In the genomic region with DNA sequence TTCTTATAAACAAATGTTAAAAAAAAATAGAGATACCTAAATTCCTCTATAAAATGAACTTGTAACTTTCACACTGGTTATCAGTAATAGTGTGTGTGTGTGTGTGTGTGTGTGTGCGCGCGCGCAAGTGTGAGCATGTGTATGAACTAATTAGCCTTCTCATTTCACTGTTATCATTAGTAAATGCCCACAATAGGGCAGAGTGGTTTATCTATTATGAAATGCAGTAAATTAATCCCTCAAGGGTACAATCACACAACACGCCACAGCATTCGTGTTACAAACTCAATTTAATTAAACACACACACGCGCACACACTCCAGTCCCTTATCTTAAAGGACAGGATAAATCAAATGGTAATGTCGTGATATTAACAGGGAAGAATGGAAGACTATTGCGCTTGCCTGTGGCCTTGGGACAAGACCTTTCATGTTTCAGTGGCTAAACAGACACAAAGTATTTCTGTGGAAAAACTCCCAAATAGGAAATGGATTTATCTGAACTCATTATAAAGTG, we compare ENCODE assay signal across 23 mouse cellular contexts.
DNase-seq lines count a peak whose midpoint lies in the region; ATAC-seq lines count a peak whose summit lies in the region.
"Had no signal": no experiment of that assay in that cellular context is flagged by ENCODE, and none has a peak within 500 bp of the region (broad histone marks: within the 10 kb centered on the region; RNA-seq: fewer than 3 reads in every experiment).

No protein-coding gene starts in this region.

- H3K9ac ChIP-seq in hindbrain, embryonic 13.5 days = no peak overlapping the region
- H3K9ac ChIP-seq in hindbrain, embryonic 12.5 days = no peak overlapping the region
- H3K9ac ChIP-seq in neural tube, embryonic 14.5 days (replicated peaks; ENCODE audit: low read depth, low read length) = no peak overlapping the region
- H3K9ac ChIP-seq in midbrain, embryonic 14.5 days (replicated peaks; ENCODE audit: low read length) = no peak overlapping the region
- H3K9ac ChIP-seq: embryonic facial prominence, embryonic 12.5 days; embryonic facial prominence, embryonic 15.5 days; forebrain, postnatal 0 days; heart, embryonic 12.5 days; heart, embryonic 15.5 days had no signal

- H3K9me3 ChIP-seq in hindbrain, embryonic 13.5 days = no peaks in the 10 kb centered on the region
- no peaks in the 10 kb centered on the region for H3K9me3 ChIP-seq in hindbrain, embryonic 12.5 days (replicated peaks)
- no peaks in the 10 kb centered on the region for H3K9me3 ChIP-seq in neural tube, embryonic 14.5 days (ENCODE audit: control insufficient read depth, low read length)
- H3K9me3 ChIP-seq in midbrain, embryonic 14.5 days (ENCODE audit: control insufficient read depth, low read length) = no peaks in the 10 kb centered on the region
- H3K9me3 ChIP-seq: embryonic facial prominence, embryonic 12.5 days; embryonic facial prominence, embryonic 15.5 days; heart, embryonic 12.5 days; heart, embryonic 15.5 days had no signal

- peak; percentile 55; the same call in 1 of the 2 replicates for ATAC-seq in hindbrain, embryonic 13.5 days (ENCODE audit: low FRiP score)
- ATAC-seq in hindbrain, embryonic 12.5 days (ENCODE audit: low FRiP score) = no peak
- peak; percentile 36; the same call in 1 of the 2 replicates for ATAC-seq in megakaryocyte progenitor cell, adult 5-6 weeks (replicated peaks; ENCODE audit: poor library complexity)
- ATAC-seq in neural tube, embryonic 14.5 days (ENCODE audit: low read depth) = peak; percentile 55
- no peak for ATAC-seq in midbrain, embryonic 14.5 days (ENCODE audit: low FRiP score, low TSS enrichment)
- ATAC-seq: activated CD4-positive, CD25-positive, alpha-beta regulatory T cell, adult 4 months; forebrain, embryonic 14.5 days; forebrain, postnatal 0 days; hindbrain, embryonic 16.5 days had no signal

- WGBS in hindbrain, embryonic 13.5 days = 56% methylated on average over 10 of the region's 10 CpGs
- WGBS in hindbrain, embryonic 12.5 days = 77% methylated on average over 10 of the region's 10 CpGs
- WGBS in neural tube, embryonic 14.5 days = 42% methylated on average over 10 of the region's 10 CpGs
- WGBS in midbrain, embryonic 14.5 days = 68% methylated on average over 10 of the region's 10 CpGs

- no peaks in the 10 kb centered on the region for H3K27me3 ChIP-seq in hindbrain, embryonic 13.5 days
- H3K27me3 ChIP-seq in hindbrain, embryonic 12.5 days = no peaks in the 10 kb centered on the region
- no peaks in the 10 kb centered on the region for H3K27me3 ChIP-seq in neural tube, embryonic 14.5 days (ENCODE audit: control insufficient read depth, insufficient read depth, low read length)
- no peaks in the 10 kb centered on the region for H3K27me3 ChIP-seq in midbrain, embryonic 14.5 days (ENCODE audit: control insufficient read depth, insufficient read depth, low read length)
- H3K27me3 ChIP-seq: embryonic facial prominence, embryonic 12.5 days; embryonic facial prominence, embryonic 15.5 days; heart, embryonic 12.5 days; heart, embryonic 15.5 days had no signal

- H3K36me3 ChIP-seq in hindbrain, embryonic 13.5 days = no peaks in the 10 kb centered on the region
- no peaks in the 10 kb centered on the region for H3K36me3 ChIP-seq in hindbrain, embryonic 12.5 days
- no peaks in the 10 kb centered on the region for H3K36me3 ChIP-seq in neural tube, embryonic 14.5 days (ENCODE audit: control insufficient read depth, insufficient read depth, low read length)
- H3K36me3 ChIP-seq in midbrain, embryonic 14.5 days (ENCODE audit: control insufficient read depth, insufficient read depth, low read length) = no peaks in the 10 kb centered on the region
- H3K36me3 ChIP-seq: embryonic facial prominence, embryonic 12.5 days; embryonic facial prominence, embryonic 15.5 days; heart, embryonic 12.5 days; heart, embryonic 15.5 days had no signal

- no peak overlapping the region for H3K4me3 ChIP-seq in hindbrain, embryonic 13.5 days
- H3K4me3 ChIP-seq in hindbrain, embryonic 12.5 days = no peak overlapping the region
- no peak overlapping the region for H3K4me3 ChIP-seq in neural tube, embryonic 14.5 days (ENCODE audit: low read depth, low read length)
- no peak overlapping the region for H3K4me3 ChIP-seq in midbrain, embryonic 14.5 days (replicated peaks; ENCODE audit: low read depth, low read length)
- H3K4me3 ChIP-seq: embryonic facial prominence, embryonic 12.5 days; embryonic facial prominence, embryonic 15.5 days; heart, embryonic 12.5 days; heart, embryonic 15.5 days had no signal

- peaks cover 38% of the 10 kb centered on the region for H3K4me1 ChIP-seq in hindbrain, embryonic 13.5 days (replicated peaks)
- peaks cover 7% of the 10 kb centered on the region for H3K4me1 ChIP-seq in hindbrain, embryonic 12.5 days
- no peaks in the 10 kb centered on the region for H3K4me1 ChIP-seq in neural tube, embryonic 14.5 days (ENCODE audit: control insufficient read depth, insufficient read depth, low read length)
- H3K4me1 ChIP-seq in midbrain, embryonic 14.5 days (ENCODE audit: control insufficient read depth, insufficient read depth, low read length) = 0 out of 2 replicates have a peak, but pooled peaks cover 3% of the 10 kb centered on the region
- H3K4me1 ChIP-seq: embryonic facial prominence, embryonic 12.5 days; heart, embryonic 12.5 days; heart, embryonic 15.5 days had no signal

- no peak for DNase-seq in midbrain, embryonic 14.5 days
- DNase-seq in thymus, postnatal 10 days (ENCODE audit: low spot score in 2 of 2) = no peak
- DNase-seq: adrenal gland, adult 8-10 months; adrenal gland, postnatal 25 days; cerebellum, adult 18-20 months; cerebellum, adult 9-10 months; cerebellum, postnatal 14 days; forebrain, postnatal 0 days; gastrocnemius, postnatal 25 days; heart, adult 18-20 months; heart, postnatal 10 days; heart, postnatal 4 days had no signal

- no peak overlapping the region for H3K27ac ChIP-seq in hindbrain, embryonic 13.5 days
- H3K27ac ChIP-seq in hindbrain, embryonic 12.5 days = no peak overlapping the region
- no peak overlapping the region for H3K27ac ChIP-seq in neural tube, embryonic 14.5 days (ENCODE audit: low read depth, low read length)
- no peak overlapping the region for H3K27ac ChIP-seq in midbrain, embryonic 14.5 days (replicated peaks; ENCODE audit: low read depth, low read length)
- H3K27ac ChIP-seq: embryonic facial prominence, embryonic 12.5 days; embryonic facial prominence, embryonic 15.5 days; heart, embryonic 15.5 days had no signal

- H3K4me2 ChIP-seq in hindbrain, embryonic 13.5 days = no peak overlapping the region
- no peak overlapping the region for H3K4me2 ChIP-seq in hindbrain, embryonic 12.5 days (replicated peaks)
- no peak overlapping the region for H3K4me2 ChIP-seq in neural tube, embryonic 14.5 days (ENCODE audit: low read depth, low read length)
- H3K4me2 ChIP-seq in midbrain, embryonic 14.5 days (ENCODE audit: low read length) = no peak overlapping the region
- H3K4me2 ChIP-seq: embryonic facial prominence, embryonic 12.5 days; embryonic facial prominence, embryonic 15.5 days; heart, embryonic 12.5 days; heart, embryonic 15.5 days had no signal

Comparison
In these comparisons a context has a peak if more than half of its experiments do, and no peak if none do; other contexts are left out.
1. ATAC-seq: peak in hindbrain, embryonic 13.5 days (single experiment), megakaryocyte progenitor cell, adult 5-6 weeks (single experiment) and neural tube, embryonic 14.5 days (single experiment); none in hindbrain, embryonic 12.5 days (single experiment) and midbrain, embryonic 14.5 days (single experiment).